Mouse (Mus musculus) layer of hippocampus, adult 11-12 months (tissue): ENCODE data around the gene Pptc7.
"Not testable (repeated sequence)": the region's sequence is repeated elsewhere in the genome, so short reads cannot be mapped to it uniquely, and the experiment has no call there.

Experiments used
- DNase-seq: peaks from one replicate; pipeline ENCODE4 v3.0.0; 2022; ENCODE audit warnings: low spot score

Pptc7 gene

DNA sequence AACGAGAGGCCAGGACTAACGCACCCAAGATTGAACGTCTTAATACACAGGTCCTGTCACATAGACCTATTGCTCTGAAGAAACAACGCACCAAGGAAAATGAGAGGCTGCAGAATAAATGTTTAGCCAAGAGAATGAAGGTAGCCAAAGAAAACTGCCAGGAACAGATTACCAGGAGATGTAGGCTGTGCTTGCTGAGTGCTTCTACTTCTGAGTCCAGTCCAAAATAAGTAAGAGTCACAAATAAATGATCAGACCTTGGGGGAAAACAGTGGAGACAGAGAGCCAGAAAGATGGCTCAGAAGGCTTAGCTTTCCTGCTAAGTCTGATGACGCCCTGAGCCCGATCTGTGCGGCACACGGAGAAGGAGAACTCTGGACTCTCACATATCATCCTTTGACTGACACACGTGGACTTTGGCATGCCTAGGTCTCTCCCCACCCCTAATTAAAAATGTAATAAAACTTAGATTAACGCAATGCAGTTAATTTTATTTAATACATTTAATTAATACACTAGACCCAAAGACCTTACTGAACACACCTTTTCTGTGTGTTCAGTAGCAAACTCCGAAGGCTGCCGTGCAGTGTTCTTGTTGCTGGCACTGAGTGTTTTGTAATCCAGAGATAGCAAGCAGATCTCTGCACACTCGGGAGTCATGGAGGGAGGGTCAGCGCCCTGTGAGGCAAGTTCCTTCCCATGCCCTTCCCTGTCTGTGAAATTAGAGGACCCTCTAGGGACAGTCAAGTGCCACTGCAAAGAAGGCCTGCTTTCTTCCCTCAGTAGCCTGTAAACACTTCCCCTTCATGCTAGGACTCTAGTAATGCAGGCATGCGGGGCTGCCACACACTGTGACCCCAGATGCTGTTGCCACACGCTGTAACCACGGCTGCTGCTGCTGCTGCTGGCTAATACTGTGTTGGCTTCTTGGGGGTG lies 18.9 kb downstream of the Pptc7 start:
- no peak for DNase-seq

- DNase-seq: no peak
Observed at GRCm38 (mm10) chr5:122303937-122304336, 19.8 kb downstream of the Pptc7 start.

- DNase-seq: no peak
Observed at GRCm38 (mm10) chr5:122304541-122304940, 20.4 kb downstream of the Pptc7 start.

GRCm38 (mm10) chr5:122305472-122305871 lies 21.3 kb downstream of the Pptc7 start:
- no peak for DNase-seq

- DNase-seq: no peak
Observed at GRCm38 (mm10) chr5:122306536-122306935, 22.4 kb downstream of the Pptc7 start.

GRCm38 (mm10) chr5:122310699-122311098 lies 26.5 kb downstream of the Pptc7 start:
- DNase-seq: no peak

DNA sequence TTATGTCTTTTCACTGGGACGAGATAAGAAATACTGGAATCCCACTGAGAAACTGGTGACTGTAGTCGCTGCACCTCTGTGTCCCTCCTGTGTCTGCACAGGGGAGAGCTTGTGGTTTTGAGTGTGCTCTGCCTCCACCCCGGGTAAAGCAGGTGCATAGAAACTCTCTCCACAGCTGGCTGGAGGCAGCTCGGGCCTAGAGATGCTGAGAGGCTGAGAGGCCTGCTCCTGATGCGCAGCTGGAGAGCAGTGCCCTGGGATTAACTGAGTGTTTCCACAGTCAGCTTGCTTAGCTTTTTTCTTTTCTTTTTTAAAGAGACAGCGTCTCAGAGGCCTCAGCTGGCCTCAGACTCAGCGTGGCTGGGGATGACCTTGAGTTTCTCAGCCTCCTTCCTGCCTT lies 27.5 kb downstream of the Pptc7 start:
- no peak for DNase-seq

GRCm38 (mm10) chr5:122312346-122312745 lies 28.2 kb downstream of the Pptc7 start:
- DNase-seq: no peak

DNA sequence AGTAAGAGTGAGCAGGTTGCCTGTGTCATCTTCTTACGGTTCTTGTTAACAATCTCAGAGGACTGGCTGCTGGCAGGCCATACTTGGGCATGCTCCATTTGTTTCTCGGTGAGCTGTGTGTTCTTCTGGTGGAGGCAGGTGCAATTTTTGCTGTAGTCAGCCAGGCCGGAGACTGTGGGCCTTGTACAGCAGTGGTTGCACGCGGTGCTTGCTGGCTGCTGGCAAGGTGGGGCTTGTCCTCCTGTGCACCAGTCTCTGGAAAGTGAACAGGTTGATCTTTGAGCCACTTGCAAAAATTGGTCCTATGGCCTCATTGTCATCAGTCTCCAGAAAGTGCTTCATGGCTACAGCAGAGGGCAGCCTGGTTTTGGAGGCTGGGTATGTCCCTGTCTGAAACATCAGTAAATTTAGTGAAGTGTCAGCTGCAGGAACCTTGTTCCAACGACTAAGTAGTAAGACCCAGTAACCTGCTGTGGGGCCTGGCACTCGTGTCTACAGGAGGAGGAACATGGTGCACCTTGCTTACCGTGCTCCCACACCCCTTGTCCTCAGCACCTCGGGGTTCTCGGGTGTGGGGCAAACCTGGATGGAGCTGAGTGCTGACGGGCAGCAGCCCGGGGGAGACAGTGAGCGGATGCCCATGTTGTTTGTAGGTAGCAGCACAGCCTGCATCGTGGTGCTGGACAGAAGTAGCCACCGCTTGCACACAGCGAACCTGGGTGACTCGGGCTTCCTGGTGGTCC lies 28.9 kb downstream of the Pptc7 start:
- DNase-seq: no peak

GRCm38 (mm10) chr5:122314966-122315667 lies 31.0 kb downstream of the Pptc7 start:
- DNase-seq: peak; percentile 93

DNA sequence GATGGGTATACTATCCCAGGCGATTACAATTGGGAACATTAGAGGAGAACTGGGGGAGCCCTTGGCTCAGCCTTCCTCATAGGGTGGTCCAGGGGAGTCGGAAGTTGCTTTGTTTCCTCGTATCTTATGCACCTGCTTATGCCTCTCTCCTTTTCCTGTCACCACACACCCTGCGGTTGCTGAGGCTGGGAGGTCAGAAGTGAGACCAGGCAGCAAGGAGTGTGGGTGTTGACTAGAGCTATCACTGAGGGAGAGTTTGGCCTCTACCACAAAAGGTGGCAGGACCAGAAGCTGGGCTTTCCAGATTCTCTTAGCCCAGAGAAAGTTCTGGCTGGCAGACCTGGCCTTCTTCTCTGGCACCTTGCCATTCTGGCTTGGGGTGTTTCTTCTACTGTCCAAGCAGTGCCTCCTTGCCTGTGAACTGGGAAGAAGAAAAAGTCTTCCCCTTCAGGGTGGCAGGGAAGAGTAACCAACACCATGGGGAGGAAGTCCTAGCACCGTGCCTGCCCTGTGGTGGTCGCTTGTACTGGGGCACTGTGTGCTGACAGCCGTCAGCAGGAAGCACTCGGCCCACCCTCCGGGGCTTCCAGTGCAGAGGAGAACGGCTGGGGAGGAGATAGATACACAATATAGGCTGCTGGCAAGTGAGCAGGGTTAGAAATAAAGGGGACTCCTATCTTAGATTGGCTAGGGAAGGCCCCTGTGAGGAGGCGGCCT lies 33.3 kb downstream of the Pptc7 start:
- no peak for DNase-seq

GRCm38 (mm10) chr5:122318100-122318499 lies 33.9 kb downstream of the Pptc7 start:
- DNase-seq: no peak

- not testable (repeated sequence) for DNase-seq
Observed at GRCm38 (mm10) chr5:122318976-122319375, 34.8 kb downstream of the Pptc7 start.

GRCm38 (mm10) chr5:122319474-122320204 lies 35.5 kb downstream of the Pptc7 start:
- no peak for DNase-seq

GRCm38 (mm10) chr5:122320205-122320781 lies 36.1 kb downstream of the Pptc7 start:
- DNase-seq: no peak

DNA sequence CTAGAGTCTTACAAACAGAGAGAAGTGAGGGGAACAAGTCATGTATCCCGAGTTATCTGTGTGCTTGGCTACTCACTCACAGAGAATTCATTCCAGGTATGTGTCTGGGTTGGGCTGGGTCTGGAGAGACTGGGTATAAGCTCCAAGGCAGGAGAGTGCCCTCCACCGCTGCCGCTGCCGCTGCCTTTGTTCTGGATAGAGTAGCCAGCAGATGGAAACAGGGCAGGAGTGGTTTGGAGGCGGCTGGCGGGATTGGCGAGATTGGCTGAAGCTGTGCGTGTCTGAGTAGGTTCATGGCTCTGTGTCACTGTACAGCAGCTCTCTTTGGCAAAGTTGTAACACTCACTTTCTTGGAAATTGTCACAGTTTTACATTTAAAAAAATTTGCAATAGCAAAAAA lies 39.4 kb downstream of the Pptc7 start:
- no peak for DNase-seq

DNA sequence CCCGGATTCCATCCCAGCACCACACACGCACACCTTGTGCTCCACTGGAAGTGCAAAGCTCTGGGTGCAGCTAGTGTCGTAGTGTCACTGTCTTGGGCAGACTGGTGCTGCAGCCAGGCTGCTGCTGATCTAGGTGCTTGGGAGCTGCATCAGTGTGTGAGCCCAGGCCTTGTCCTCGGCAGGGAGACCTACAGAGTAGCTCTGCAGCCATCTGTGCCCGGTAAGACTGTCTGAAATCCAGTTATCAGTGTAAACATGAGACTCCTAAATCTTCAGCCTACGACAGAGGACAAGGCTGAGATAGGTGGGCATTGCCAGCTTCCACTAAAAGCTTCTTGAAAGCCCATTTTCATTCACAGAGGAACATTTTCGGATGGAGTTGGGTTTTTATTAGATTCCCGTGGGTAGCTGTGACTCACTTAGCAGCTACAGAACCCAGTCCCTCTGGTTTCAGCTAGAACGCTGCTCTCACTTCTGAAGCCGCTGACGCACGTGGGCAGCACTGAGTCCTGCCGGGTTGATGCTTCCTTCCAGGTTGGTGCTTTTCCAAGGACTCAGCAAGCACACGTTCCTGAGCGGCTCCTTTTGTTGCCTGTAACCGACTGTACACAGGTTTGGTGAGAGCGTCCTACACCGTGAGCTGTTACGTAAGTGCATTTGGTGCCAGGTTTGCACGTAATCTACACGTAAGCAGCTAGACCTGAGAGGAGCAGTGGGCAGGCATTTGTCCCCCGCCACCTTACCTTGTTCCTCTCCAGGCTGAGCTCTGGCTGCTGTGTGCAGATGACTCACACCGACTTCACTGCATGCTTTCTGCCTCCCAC lies 40.7 kb downstream of the Pptc7 start:
- DNase-seq: peak; percentile 80

GRCm38 (mm10) chr5:122325477-122325876 lies 41.3 kb downstream of the Pptc7 start:
- no peak for DNase-seq

DNA sequence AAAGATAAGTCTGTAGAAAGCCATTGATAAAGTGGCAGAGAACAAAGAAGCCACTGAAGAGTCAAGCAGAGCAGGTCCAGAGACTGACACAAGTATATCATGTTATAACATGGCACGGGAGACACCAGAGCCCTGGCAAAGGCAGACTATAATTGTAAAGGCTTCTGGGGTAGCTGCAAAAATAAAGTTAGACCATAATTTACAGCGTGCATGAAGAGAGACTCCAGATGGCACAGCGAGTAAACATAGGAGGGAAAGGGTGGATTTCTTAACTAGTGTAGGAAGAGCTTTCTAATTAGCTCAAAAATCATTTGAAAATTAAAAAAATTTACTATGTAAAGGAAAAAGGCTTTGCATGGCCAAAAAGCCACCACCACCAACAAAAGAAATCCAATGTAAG lies 43.1 kb downstream of the Pptc7 start:
- no peak for DNase-seq

DNA sequence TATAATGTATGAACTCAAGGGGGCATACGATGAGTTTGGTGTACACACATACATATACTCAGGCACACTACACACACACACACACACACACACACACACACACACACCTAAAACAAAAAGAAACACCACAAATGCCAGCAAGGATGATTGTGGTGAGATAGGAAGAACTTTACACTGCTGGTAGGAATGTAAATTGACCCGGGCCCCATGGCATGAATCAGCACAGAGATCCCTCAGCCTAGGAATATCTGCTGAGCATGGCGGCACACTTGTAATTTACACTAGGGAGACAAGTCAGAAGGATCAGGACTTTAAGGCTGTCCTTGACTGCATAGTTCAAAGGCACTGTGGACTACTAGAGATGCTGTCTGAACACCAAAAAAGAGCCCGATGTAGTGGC lies 46.1 kb downstream of the Pptc7 start:
- no peak for DNase-seq
